Mouse (Mus musculus): Measurements from ENCODE around the gene Mamdc2.

- TF ChIP-seq CTCF (IDR thresholded peaks at IDR 0.05; ENCODE audit: low read depth, low read length) (no peak), POLR2A (IDR thresholded peaks at IDR 0.05; ENCODE audit: extremely low read depth, insufficient read depth, low read length) (no peak)
Measured at GRCm38 (mm10) chr19:23281911-23282660, 166.2 kb downstream of the Mamdc2 start.
